Mouse (Mus musculus) gastrocnemius, postnatal 10 days (tissue): ENCODE data around the gene Cd151. TPM values are rescaled to one million over a fixed set of nuclear protein-coding genes. Genes with fewer than 3 reads are reported as not detected.

Experiments
- DNase-seq: peaks from one replicate; pipeline ENCODE4 v3.0.0; 2021; ENCODE audit warnings: mixed read lengths
- total RNA-seq, 2 experiments: library from RNA; stranded (reverse); gene quantifications; 2 replicates each; pipeline ENCODE4 v1.2.3; 2021

Cd151 gene
- total RNA-seq, 2 experiments from 2014 or later: 77.7 to 88.5 TPM

- DNase-seq: no peak
These were observed 28.2 kb downstream of the Cd151 start for GRCm38 (mm10) chr7:141495379-141495778.

- DNase-seq: no peak
These were observed 28.7 kb downstream of the Cd151 start for GRCm38 (mm10) chr7:141495940-141496339.

DNA sequence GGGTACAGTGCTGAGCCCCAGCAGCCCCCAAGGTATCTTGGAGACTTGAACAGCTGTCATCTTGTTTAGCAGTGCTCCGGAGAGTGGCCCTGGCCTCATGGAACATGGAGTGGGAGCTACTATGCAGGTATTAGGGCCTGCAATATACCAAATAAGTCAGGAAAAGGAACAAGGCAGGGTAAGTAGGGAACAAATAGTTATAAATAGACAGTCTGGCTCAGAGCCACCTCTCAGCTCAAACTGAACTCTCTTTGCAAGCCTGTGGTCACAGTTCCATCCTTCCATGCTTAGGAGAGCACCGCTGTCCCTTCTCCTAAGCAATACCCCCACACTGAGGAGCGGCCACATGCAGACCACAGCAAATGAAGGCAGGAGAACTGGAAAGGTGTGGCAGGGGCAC is 30.4 kb downstream of the Cd151 start:
- DNase-seq: no peak

GRCm38 (mm10) chr7:141501820-141502555 is 34.8 kb downstream of the Cd151 start:
- DNase-seq: no peak

- DNase-seq: no peak
These were observed 35.3 kb downstream of the Cd151 start for GRCm38 (mm10) chr7:141502556-141502905.

DNA sequence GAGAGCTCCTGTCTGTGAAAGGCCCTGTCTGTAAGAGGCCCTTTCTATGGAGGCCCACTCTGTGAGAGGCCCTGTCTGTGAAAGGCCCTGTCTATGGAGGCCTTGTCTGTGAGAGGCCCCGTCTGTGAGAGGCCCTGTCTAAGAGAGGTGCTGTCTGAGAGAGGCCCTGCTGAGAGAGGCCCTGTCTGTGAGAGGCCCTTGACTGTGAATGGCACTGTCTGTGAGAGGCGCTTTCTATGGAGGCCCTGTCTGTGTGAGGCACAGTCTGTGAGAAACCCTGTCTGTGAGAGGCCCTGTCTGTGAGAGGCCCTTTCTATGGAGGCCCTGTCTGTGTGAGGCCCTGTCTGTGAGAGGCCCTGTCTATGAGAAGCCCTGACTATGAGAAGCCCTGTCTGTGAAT is 39.1 kb downstream of the Cd151 start:
- no peak for DNase-seq

DNA sequence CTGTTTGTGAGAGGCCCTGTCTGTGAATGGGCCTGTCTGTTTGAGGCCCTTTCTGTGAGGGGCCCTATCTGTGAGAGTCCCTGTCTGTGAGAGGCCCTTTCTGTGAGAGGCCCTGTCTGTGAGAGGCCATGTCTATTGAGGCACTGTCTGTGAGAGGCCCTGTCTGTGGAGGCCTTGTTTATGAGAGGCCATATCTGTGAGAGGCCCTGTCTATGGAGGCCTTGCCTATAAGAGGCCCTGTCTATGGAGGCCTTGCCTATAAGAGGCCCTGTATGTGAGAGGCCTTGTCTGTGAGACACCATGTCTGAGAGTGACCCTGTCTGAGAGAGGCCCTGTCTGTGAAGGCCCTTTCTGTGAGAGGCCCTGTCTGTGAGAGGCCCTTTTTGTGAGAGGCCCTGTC is 41.0 kb downstream of the Cd151 start:
- DNase-seq: no peak

DNA sequence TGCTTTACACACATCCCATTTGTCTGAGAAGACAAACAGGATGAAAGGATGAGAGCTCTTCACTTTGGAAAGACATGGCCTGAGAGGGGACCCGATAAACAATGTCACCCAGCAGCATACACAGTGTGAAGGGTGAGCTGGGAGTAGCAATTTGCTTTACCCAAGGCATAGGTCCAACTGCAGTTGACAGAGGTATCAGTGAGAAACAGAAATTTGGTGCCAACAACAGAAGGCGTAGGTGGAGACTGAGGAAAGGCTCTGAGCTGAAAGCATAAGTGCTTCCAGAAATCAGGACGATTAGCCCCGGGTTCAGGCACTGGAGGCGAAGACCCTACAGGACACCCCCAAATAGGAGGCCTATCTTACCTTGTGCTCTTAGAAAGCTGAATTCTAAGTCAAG is 43.0 kb downstream of the Cd151 start:
- DNase-seq: no peak

DNA sequence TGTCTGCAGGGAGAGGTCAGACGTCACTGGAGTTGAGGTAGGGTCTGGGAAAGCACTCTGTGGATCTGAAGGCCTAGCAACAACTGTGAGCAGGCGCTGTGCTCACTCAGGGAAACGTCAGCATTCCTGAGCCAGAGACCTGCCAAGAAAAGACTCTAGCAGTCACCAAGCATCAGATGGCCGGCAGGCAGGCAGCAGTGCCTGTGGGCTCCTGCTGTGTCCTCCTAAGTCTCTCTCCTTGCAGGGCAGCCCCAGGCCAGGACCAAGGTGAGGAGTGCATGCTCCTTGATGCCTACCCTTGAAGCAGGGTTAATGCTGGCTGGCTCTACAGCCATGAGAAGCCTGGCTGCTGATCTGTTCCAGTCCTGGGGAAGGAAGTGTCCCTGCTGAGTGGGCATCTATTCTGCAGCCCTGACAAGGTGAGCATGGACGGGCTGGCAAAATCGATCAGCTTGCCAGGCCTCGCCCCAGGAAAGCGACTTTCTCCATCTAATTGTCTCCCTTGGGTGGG is 43.5 kb downstream of the Cd151 start:
- no peak for DNase-seq

- no peak for DNase-seq
These were observed 50.4 kb downstream of the Cd151 start for GRCm38 (mm10) chr7:141517638-141518037.

GRCm38 (mm10) chr7:141518296-141518695 is 51.1 kb downstream of the Cd151 start:
- no peak for DNase-seq

DNA sequence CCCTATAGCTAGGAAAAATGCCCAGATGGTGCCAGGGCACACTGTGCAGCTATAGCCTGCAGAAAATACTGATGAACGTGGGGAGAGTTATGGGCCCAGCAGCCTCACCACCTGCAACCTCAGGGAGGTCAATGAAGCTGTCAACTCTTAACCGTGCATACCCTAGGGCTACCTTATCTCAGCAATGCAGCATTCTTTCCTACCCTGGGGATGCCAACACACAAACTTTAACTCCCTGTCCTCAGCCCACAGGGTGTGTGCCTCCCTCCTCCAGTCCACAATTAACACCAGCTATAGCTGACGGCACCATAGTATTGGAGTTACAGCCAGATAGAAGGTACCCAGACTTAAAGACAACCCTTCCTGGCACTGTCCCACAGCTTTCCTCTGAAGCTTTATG is 51.7 kb downstream of the Cd151 start:
- no peak for DNase-seq

DNA sequence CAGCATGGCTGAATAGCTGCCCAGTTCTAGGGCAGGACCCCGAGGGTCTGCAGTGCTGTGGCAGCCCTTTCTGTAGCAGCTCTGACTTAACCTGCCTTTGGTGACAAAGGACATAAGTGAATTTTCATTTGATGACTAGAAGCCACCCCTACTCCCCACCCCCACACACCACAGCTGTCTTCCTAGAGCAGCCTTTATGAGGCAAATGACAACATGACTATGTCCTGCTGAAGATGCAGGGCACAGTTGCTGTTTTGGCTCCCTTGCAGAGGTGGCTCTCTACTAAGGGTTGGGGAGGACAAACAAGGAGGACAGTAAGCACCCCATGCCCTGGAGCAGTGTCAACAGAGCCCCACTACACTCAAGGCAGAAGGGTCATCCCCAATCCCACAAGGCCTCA is 52.6 kb downstream of the Cd151 start:
- DNase-seq: no peak

Other genes starting within 250 kb of the Cd151 start
- 10 to 100 TPM; 29.8 to 37.0 TPM for gene Phrf1, start 238.6 kb upstream of the Cd151 start, total RNA-seq
- gene Irf7, start 200.9 kb upstream of the Cd151 start, total RNA-seq: 1 to 10 TPM in 1 of 2 experiments, under 1 TPM in 1; 0.59 to 1.2 TPM
- gene Cdhr5, start 190.6 kb upstream of the Cd151 start, total RNA-seq: 1 to 10 TPM; 1.0 to 1.1 TPM
- 1 to 10 TPM in 1 of 2 experiments, under 1 TPM in 1; 0.99 to 2.5 TPM for gene Sct, start 188.3 kb upstream of the Cd151 start, total RNA-seq
- under 1 TPM; 0.70 to 0.99 TPM for gene Drd4, start 175.4 kb upstream of the Cd151 start, total RNA-seq
- 10 to 100 TPM; 24.6 to 28.7 TPM for gene Deaf1, start 139.7 kb upstream of the Cd151 start, total RNA-seq
- 10 to 100 TPM; 12.1 to 12.8 TPM for gene Tmem80, start 139.7 kb upstream of the Cd151 start, total RNA-seq
- gene Eps8l2, start 128.5 kb upstream of the Cd151 start, total RNA-seq: 1 to 10 TPM; 1.5 to 2.3 TPM
- gene Taldo1, start 75.2 kb upstream of the Cd151 start, total RNA-seq: 100 to 1,000 TPM; 110 to 111 TPM
- 10 to 100 TPM; 12.1 to 13.5 TPM for gene Gatd1, start 53.3 kb upstream of the Cd151 start, total RNA-seq
- gene Cend1, start 37.9 kb upstream of the Cd151 start, total RNA-seq: 1 to 10 TPM in 1 of 2 experiments, under 1 TPM in 1; 0.66 to 1.4 TPM
- gene Slc25a22, start 29.5 kb upstream of the Cd151 start, total RNA-seq: 10 to 100 TPM; 14.5 to 25.7 TPM
- gene Pidd1, start 23.4 kb upstream of the Cd151 start, total RNA-seq: 1 to 10 TPM; 2.4 to 3.2 TPM
- 1,000 to 10,000 TPM in 1 of 2 experiments, 100 to 1,000 TPM in 1; 886 to 1,008 TPM for gene Rplp2, start 20.0 kb upstream of the Cd151 start, total RNA-seq
- 100 to 1,000 TPM; 119 to 151 TPM for gene Pnpla2, start 12.2 kb upstream of the Cd151 start, total RNA-seq
- 1 to 10 TPM; 8.6 to 9.9 TPM for gene Cracr2b, start 6.3 kb upstream of the Cd151 start, total RNA-seq
- gene Polr2l, start 7.7 kb downstream of the Cd151 start, total RNA-seq: 10 to 100 TPM; 43.4 to 49.0 TPM
- gene Tspan4, start 7.8 kb downstream of the Cd151 start, total RNA-seq: 10 to 100 TPM; 18.6 to 21.0 TPM
- 10 to 100 TPM; 22.7 to 22.8 TPM for gene Chid1, start 72.5 kb downstream of the Cd151 start, total RNA-seq
- 10 to 100 TPM; 45.1 to 48.9 TPM for gene Ap2a2, start 94.8 kb downstream of the Cd151 start, total RNA-seq
- not detected for gene Muc6, start 187.9 kb downstream of the Cd151 start, total RNA-seq
- under 1 TPM; 0.28 to 0.32 TPM for gene Muc2, start 222.9 kb downstream of the Cd151 start, total RNA-seq